Mouse (Mus musculus) kidney, adult 2 months (tissue): ENCODE results near the gene Zfp84. TPM values are rescaled to one million over a fixed set of nuclear protein-coding genes. Genes with fewer than 3 reads are reported as not detected.
A peak's percentile ranks its signal among the peaks of the same experiment; 100 is the strongest.
"Not testable (repeated sequence)": the region's sequence is repeated elsewhere in the genome, so short reads cannot be mapped to it uniquely, and the experiment has no call there.

Experiments
- DNase-seq: peaks from one replicate; pipeline ENCODE4 v3.0.0; 2021
- H3K27ac ChIP-seq: fragments of 200-500 bp; 2 replicates; pipeline ENCODE4 v1.5.1; 2012; ENCODE audit warnings: low read depth, low read length, control low read depth, inconsistent platforms; ENCODE audit not compliant: insufficient read depth
- H3K27me3 ChIP-seq: fragments of 200-500 bp; replicated peaks from 2 replicates; pipeline ENCODE4 v1.6.1; 2012; ENCODE audit warnings: mild to moderate bottlenecking, moderate library complexity, low read length, inconsistent platforms; ENCODE audit not compliant: control insufficient read depth, insufficient read depth
- H3K36me3 ChIP-seq: fragments of 200-500 bp; 2 replicates; pipeline ENCODE4 v1.6.1; 2012; ENCODE audit warnings: mild to moderate bottlenecking, moderate library complexity, low read length, inconsistent platforms; ENCODE audit not compliant: control insufficient read depth, insufficient read depth
- H3K4me1 ChIP-seq: fragments of 200-500 bp; 2 replicates; pipeline ENCODE4 v1.6.1; 2011; ENCODE audit warnings: low read length; ENCODE audit not compliant: control insufficient read depth, insufficient read depth
- H3K4me3 ChIP-seq: fragments of 200-500 bp; 2 replicates; pipeline ENCODE4 v1.5.1; 2011; ENCODE audit warnings: mild to moderate bottlenecking, low read depth, low read length, control low read depth; ENCODE audit not compliant: insufficient read depth
- CTCF ChIP-seq: fragments of 200-500 bp; conservative IDR thresholded peaks from 2 replicates; pipeline ENCODE4 v1.5.1; 2011; ENCODE audit warnings: low read depth, mild to moderate bottlenecking, control low read depth, low read length, moderate library complexity, mixed read lengths; ENCODE audit not compliant: insufficient read depth, insufficient read length
- POLR2A ChIP-seq: fragments of 200-500 bp; IDR thresholded peaks from one replicate; pipeline ENCODE4 v1.6.1; 2011; ENCODE audit warnings: low read depth, low read length, control low read depth
- WGBS: fragments of 180-500 bp; shearing (Covaris S2); methylation state at CpG from one replicate; pipeline ENCODE4 v1.1.7; 2018; 5-methylcytosine and 5-hydroxymethylcytosine counted together
- polyA plus RNA-seq: library from polyadenylated mRNA; depleted of rRNA; stranded (reverse); fragments of >200 nt; gene quantifications from 2 replicates; pipeline ENCODE4 v1.2.3, GENCODE M21; 2012; rRNA removed

Gene Zfp84
- 5.5 and 5.7 TPM in 2 replicates for polyA plus RNA-seq

DNA sequence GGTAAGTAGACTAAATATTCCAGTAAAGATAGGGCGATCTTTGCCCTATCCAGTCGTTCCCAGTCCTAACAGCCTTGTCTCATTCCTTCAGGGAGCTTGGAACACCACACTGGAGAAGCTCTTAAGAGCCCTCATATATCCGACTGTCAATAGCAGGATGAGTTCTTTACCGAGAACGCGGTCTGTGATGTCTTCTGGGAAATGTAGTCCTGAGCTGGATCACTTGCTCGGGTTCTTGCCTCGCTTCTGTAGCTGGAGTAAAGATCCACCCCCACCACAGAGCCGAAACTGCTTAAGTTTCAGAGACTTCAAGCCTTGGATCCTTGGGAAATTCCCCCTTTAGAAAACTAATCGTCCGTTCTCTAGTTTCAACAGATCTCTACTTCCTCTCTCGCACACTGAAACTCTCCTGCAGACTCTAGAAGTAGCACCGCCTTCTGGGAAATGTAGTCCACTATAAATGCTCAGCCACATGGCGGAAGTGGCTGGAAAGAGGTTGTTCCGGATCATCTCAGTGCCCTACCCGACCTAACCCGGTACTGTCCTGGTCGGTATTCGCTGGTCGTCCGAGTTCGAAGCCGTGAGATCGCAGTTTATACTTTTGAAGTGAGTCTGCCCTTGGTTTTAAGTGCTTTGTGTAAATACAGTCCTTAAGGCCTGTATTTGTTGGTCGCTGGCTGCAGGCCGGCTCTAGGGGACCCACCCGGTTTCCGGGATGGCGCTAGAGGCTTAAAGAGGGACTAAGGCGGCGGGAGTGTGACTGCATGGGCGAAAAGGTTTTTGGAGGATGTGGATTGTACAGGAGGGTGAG, at the start of gene Zfp84:
Gene Zfp84, plus strand, starts transcription at position 463 of the 811 bp plus-strand sequence.
- peak; percentile 97 for DNase-seq
- no peaks in the 10 kb centered on the region for H3K27me3 ChIP-seq
- WGBS: under 1% methylated on average over 32 of the region's 32 CpGs
- no peaks in the 10 kb centered on the region for H3K36me3 ChIP-seq
- H3K27ac ChIP-seq: peak within 1 kb of the TSS; percentile 94
- peaks cover 17% of the 10 kb centered on the region; the same call in 1 of the 2 replicates for H3K4me1 ChIP-seq
- no peak for TF ChIP-seq CTCF
- peak; percentile 55 for TF ChIP-seq POLR2A
- peak within 1 kb of the TSS; percentile 84 for H3K4me3 ChIP-seq

DNA sequence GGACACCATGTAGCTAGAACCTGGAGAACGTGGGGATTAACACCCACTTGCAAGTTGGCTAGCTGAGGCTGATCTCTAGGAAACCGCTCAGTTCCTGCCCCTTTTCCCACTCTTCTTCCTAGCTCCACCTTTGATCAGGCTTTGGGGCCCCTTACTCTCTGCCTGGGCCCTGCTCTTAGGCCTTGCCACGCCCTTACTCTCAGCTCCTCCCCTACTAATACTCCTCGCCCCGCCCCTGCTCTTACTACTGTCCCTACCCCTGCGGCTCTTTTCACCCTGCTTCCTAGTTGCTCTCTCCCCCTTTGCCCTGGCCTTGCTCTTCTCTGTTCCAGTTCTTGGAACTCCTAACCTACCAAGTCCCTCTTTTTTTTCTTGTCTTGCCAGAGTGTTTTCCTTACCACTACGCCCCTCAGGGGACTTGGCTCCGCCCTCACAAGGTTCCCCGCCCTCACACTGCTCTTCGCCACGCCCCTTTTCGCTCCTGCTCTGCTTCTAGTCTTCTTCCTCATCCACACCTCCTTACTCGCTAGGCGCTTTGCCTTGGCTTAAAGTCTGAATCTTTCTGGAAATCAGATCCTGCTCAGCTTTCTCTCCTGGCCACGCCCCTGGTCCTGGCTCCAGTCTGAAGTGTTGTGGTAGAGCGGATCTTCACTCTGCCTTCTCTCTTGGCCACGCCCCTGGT, 42.8 kb upstream of the Zfp84 start:
- H3K4me1 ChIP-seq, DNase-seq, H3K4me3 ChIP-seq, H3K27me3 ChIP-seq, H3K36me3 ChIP-seq, H3K27ac ChIP-seq: not testable (repeated sequence)
- 29% methylated on average over 17 of the region's 17 CpGs for WGBS

DNA sequence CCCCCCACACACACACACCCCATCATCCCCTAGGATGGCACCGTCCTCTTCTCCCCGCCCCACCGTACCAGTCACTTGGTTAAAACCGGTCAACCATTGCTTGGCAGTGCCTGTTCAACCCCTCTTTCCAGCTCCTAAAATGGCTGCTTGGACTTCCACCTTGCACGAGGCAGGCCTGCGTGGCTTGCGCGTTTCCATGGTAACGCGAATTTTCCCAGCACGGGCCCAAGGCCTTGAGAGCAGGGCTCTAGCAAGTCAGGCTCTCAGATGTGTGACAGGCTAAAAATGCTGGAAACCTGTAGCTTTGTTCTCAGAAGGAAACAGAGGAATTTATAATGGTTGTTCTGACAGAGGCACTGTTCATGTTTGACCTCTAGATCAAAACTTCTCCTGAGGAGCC, 41.5 kb upstream of the Zfp84 start, which contains the start of gene Catsperg2:
Gene Catsperg2, minus strand, starts transcription at position 173 of the 400 bp plus-strand sequence.
- not testable (repeated sequence) for H3K27ac ChIP-seq, H3K4me3 ChIP-seq, DNase-seq, H3K36me3 ChIP-seq, H3K4me1 ChIP-seq, H3K27me3 ChIP-seq
- WGBS: 62% methylated on average over 11 of the region's 11 CpGs

DNA sequence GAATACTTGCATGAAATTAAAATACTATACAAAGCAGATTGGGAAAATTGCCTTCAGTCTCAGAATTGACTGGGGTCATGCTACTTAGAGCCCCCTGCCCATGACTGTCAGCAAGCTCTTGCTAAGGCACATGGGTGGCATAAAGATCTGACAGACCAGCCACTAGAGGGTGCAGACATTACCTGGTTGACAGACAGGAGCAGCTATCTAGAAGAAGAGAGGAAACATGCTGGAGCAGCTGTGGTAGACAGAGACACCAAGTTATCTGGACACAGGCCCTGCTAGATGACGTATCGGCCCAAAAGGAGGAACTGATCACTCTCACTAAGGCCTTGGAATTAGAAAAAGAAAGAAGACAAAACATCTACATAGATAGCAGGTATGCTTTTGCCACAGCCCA, 40.3 kb upstream of the Zfp84 start:
- DNase-seq: peak; percentile 8
- no peak overlapping the region for H3K27ac ChIP-seq
- 0 out of 2 replicates have a peak, but pooled peaks have one; percentile 27 for TF ChIP-seq CTCF
- TF ChIP-seq POLR2A: no peak
- H3K36me3 ChIP-seq: no peaks in the 10 kb centered on the region
- no peak overlapping the region for H3K4me3 ChIP-seq
- no peaks in the 10 kb centered on the region for H3K27me3 ChIP-seq
- WGBS: 87% methylated on average over 2 of the region's 2 CpGs
- no peaks in the 10 kb centered on the region for H3K4me1 ChIP-seq

DNA sequence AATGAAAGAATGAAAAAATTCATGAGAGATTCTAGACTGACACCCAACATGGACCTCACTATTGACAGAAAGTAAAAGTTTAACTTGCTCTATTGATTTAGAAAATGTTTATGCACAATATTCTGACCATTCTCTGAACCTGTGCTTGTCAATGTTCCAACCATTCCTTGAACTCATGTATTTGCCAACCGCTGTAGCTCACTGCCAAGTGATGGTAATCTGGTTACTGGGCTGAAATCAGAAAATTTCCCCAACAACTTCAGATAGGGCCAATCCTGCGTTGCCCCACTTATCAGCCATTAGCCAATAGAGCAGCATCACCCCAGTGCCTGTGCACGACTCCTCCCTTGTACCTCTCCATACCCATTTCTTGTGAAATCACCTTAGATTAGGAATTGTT, 26.1 kb upstream of the Zfp84 start:
- no peak for TF ChIP-seq CTCF
- no peak for TF ChIP-seq POLR2A
- no peak for DNase-seq
- H3K27ac ChIP-seq: no peak overlapping the region
- 74% methylated on average over 3 of the region's 3 CpGs for WGBS
- no peak overlapping the region for H3K4me3 ChIP-seq
- no peaks in the 10 kb centered on the region for H3K4me1 ChIP-seq
- no peaks in the 10 kb centered on the region for H3K36me3 ChIP-seq
- no peaks in the 10 kb centered on the region for H3K27me3 ChIP-seq

DNA sequence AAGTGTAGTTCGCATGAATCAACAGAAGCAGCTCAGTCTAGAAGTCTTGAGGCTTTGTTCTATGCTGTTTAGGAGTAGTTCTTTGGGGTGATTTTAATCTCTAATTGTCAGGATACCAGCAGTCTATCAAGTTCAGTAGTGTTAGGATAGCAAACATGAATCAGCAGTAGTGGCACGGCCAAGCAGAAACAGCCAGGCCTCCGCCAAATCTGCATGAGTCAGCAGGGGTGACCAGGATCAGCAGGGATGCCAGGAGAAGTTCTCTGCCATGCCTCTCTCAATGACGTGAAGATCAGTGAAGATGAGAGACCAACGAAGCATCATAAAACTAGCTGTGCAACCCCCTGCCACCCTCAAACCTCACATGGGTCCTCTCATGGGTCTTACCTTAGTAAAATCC, 7.9 kb upstream of the Zfp84 start:
- Histone ChIP-seq H3K27me3 (no peaks in the 10 kb centered on the region), H3K4me3 (no peak overlapping the region), H3K27ac (no peak overlapping the region), H3K36me3 (no peaks in the 10 kb centered on the region), H3K4me1 (no peaks in the 10 kb centered on the region)
- WGBS: 89% methylated on average over 5 of the region's 5 CpGs
- DNase-seq: no peak
- TF ChIP-seq CTCF (no peak), POLR2A (no peak)

DNA sequence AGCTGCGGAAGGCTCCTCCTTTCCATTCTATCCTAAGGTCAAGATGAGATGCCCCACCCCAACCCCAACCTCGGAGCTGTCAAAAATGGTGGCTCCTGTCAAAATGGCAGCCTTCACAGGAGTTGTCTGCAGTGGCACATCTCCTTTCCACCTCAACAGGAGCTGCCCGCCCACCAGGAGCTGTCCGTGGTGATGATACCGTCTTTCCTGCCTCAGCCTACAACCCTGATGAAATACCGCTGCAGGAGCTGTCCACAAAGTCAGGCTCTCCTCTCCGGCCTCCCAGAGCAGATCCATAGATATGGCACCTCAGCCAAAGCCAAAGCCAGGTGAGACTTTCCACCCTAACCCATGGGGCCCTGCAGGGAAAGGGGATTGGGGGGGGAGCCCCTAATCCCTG, 3.6 kb upstream of the Zfp84 start:
- TF ChIP-seq CTCF (no peak), POLR2A (no peak)
- Histone ChIP-seq H3K4me1 (peaks cover 10% of the 10 kb centered on the region; the same call in 1 of the 2 replicates), H3K27me3 (no peaks in the 10 kb centered on the region), H3K36me3 (no peaks in the 10 kb centered on the region), H3K4me3 (no peak overlapping the region), H3K27ac (no peak overlapping the region)
- WGBS: 85% methylated on average over 7 of the region's 7 CpGs
- DNase-seq: no peak
